Mouse (Mus musculus) forebrain, embryonic 16.5 days (tissue): ENCODE measurements around the gene Gm4307. TPM values are rescaled to one million over a fixed set of nuclear protein-coding genes. Genes with fewer than 3 reads are reported as not detected.
"Not testable (repeated sequence)": the region's sequence is repeated elsewhere in the genome, so short reads cannot be mapped to it uniquely, and the experiment has no call there.

Experiments used
- ATAC-seq: fragments of 200-750 bp; cut with Nextera tagmentation; 2 replicates; pipeline ENCODE4 v1.8.0; 2017; ENCODE audit warnings: mild to moderate bottlenecking, moderate library complexity
- H3K27ac ChIP-seq: fragments of 300-500 bp; sonication (generic); 2 replicates; pipeline ENCODE4 v1.5.1; 2014; ENCODE audit warnings: low read length, control low read depth
- H3K27me3 ChIP-seq: fragments of 300-500 bp; sonication (generic); replicated peaks from 2 replicates; pipeline ENCODE4 v1.6.1; 2014; ENCODE audit warnings: low read length; ENCODE audit not compliant: control insufficient read depth, insufficient read depth
- H3K36me3 ChIP-seq: fragments of 300-500 bp; sonication (generic); 2 replicates; pipeline ENCODE4 v1.6.1; 2014; ENCODE audit not compliant: control insufficient read depth, insufficient read depth
- H3K4me1 ChIP-seq: fragments of 300-500 bp; sonication (generic); replicated peaks from 2 replicates; pipeline ENCODE4 v1.6.1; 2014; ENCODE audit warnings: low read length; ENCODE audit not compliant: control insufficient read depth, insufficient read depth
- H3K4me2 ChIP-seq: fragments of 300-500 bp; sonication (generic); 2 replicates; pipeline ENCODE4 v1.6.1; 2014; ENCODE audit warnings: mild to moderate bottlenecking, low read length, control low read depth
- H3K4me3 ChIP-seq: fragments of 300-500 bp; sonication (generic); replicated peaks from 2 replicates; pipeline ENCODE4 v1.5.1; 2014; ENCODE audit warnings: mild to moderate bottlenecking, low read length, control low read depth
- H3K9ac ChIP-seq: fragments of 300-500 bp; sonication (generic); replicated peaks from 2 replicates; pipeline ENCODE4 v1.6.1; 2014; ENCODE audit warnings: low read depth, low read length, control low read depth
- H3K9me3 ChIP-seq: fragments of 300-500 bp; sonication (generic); 2 replicates; pipeline ENCODE4 v1.6.1; 2016; ENCODE audit warnings: low read length; ENCODE audit not compliant: control insufficient read depth
- WGBS: fragments of 180-500 bp; shearing (Covaris S2); extraction: QIAGEN DNeasy Blood & Tissue Kit; methylation state at CpG from one replicate; pipeline ENCODE4 v1.1.7; 2014; 5-methylcytosine and 5-hydroxymethylcytosine counted together
- polyA plus RNA-seq: library from polyadenylated mRNA; unstranded; fragments of >200 nt; fragmentation: Nextera tagmentation; extraction: Ambion mirVana; gene quantifications from 2 replicates; pipeline ENCODE4 v1.2.1, GENCODE M21; 2015

The Gm4307 gene
- polyA plus RNA-seq = not detected in 2 replicates

DNA sequence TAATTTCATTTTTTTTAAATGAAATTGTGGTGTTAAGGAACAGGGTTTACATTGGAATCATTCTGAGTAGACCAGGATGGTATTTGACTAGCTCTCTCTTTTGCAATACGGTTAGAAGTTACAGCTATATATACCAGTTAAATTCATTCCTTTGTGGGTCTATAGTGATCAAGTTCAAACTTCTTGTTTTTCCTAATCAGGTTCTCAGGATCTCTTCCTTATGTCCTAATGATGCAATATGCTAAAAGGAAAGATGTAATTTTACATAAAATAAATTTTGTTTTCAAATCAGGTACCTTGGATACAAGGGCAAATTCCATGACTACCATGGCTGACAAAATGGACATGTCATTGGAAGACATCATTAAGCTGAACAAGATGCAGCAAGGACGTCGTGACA is at the start of gene Gm4307:
Gm4307 (plus strand) TSS at position 301 of the 400 bp plus-strand sequence.
- not testable (repeated sequence) for H3K4me2 ChIP-seq, H3K36me3 ChIP-seq, ATAC-seq, H3K27ac ChIP-seq, H3K27me3 ChIP-seq, H3K9me3 ChIP-seq, H3K4me1 ChIP-seq, H3K9ac ChIP-seq, H3K4me3 ChIP-seq
- no CpG with 5 or more reads among the region's 3 CpGs for WGBS

DNA sequence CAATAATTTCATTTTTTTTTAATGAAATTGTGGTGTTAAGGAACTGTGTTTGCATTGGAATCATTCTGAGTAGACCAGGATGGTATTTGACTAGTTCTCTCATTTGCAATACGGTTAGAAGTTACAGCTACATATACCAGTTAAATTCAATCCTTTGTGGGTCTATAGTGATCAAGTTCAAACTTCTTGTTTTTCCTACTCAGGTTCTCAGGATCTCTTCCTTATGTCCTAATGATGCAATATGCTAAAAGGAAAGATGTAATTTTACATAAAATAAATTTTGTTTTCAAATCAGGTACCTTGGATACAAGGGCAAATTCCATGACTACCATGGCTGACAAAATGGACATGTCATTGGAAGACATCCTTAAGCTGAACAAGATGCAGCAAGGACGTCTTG is 25.8 kb upstream of the Gm4307 start, which contains the start of gene Gm4301:
Gm4301 (plus strand) TSS at position 301 of the 400 bp plus-strand sequence.
- not testable (repeated sequence) for H3K36me3 ChIP-seq, H3K9ac ChIP-seq, H3K9me3 ChIP-seq, H3K27ac ChIP-seq, H3K4me3 ChIP-seq, H3K27me3 ChIP-seq, H3K4me1 ChIP-seq, H3K4me2 ChIP-seq, ATAC-seq
- no CpG with 5 or more reads among the region's 2 CpGs for WGBS

DNA sequence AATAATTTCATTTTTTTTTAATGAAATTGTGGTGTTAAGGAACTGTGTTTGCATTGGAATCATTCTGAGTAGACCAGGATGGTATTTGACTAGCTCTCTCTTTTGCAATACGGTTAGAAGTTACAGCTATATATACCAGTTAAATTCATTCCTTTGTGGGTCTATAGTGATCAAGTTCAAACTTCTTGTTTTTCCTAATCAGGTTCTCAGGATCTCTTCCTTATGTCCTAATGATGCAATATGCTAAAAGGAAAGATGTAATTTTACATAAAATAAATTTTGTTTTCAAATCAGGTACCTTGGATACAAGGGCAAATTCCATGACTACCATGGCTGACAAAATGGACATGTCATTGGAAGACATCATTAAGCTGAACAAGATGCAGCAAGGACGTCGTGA is 20.6 kb upstream of the Gm4307 start, which contains the start of gene Gm4302:
Gm4302 (plus strand) TSS at position 301 of the 400 bp plus-strand sequence.
- H3K4me1 ChIP-seq, H3K4me3 ChIP-seq, H3K9ac ChIP-seq, H3K9me3 ChIP-seq, H3K27me3 ChIP-seq, H3K27ac ChIP-seq, H3K36me3 ChIP-seq, ATAC-seq, H3K4me2 ChIP-seq: not testable (repeated sequence)
- WGBS = no CpG with 5 or more reads among the region's 3 CpGs

DNA sequence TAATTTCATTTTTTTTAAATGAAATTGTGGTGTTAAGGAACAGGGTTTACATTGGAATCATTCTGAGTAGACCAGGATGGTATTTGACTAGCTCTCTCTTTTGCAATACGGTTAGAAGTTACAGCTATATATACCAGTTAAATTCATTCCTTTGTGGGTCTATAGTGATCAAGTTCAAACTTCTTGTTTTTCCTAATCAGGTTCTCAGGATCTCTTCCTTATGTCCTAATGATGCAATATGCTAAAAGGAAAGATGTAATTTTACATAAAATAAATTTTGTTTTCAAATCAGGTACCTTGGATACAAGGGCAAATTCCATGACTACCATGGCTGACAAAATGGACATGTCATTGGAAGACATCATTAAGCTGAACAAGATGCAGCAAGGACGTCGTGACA is 15.5 kb upstream of the Gm4307 start, which contains the start of gene Gm4303:
Gm4303 (plus strand) TSS at position 301 of the 400 bp plus-strand sequence.
- not testable (repeated sequence) for H3K9ac ChIP-seq, H3K9me3 ChIP-seq, H3K36me3 ChIP-seq, H3K4me1 ChIP-seq, H3K27me3 ChIP-seq, H3K27ac ChIP-seq, H3K4me3 ChIP-seq, ATAC-seq, H3K4me2 ChIP-seq
- WGBS = no CpG with 5 or more reads among the region's 3 CpGs

DNA sequence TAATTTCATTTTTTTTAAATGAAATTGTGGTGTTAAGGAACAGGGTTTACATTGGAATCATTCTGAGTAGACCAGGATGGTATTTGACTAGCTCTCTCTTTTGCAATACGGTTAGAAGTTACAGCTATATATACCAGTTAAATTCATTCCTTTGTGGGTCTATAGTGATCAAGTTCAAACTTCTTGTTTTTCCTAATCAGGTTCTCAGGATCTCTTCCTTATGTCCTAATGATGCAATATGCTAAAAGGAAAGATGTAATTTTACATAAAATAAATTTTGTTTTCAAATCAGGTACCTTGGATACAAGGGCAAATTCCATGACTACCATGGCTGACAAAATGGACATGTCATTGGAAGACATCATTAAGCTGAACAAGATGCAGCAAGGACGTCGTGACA is 10.3 kb upstream of the Gm4307 start, which contains the start of gene Gm4305:
Gm4305 (plus strand) TSS at position 301 of the 400 bp plus-strand sequence.
- not testable (repeated sequence) for H3K4me1 ChIP-seq, H3K9me3 ChIP-seq, H3K36me3 ChIP-seq, H3K27ac ChIP-seq, ATAC-seq, H3K4me2 ChIP-seq, H3K4me3 ChIP-seq, H3K27me3 ChIP-seq, H3K9ac ChIP-seq
- no CpG with 5 or more reads among the region's 3 CpGs for WGBS

DNA sequence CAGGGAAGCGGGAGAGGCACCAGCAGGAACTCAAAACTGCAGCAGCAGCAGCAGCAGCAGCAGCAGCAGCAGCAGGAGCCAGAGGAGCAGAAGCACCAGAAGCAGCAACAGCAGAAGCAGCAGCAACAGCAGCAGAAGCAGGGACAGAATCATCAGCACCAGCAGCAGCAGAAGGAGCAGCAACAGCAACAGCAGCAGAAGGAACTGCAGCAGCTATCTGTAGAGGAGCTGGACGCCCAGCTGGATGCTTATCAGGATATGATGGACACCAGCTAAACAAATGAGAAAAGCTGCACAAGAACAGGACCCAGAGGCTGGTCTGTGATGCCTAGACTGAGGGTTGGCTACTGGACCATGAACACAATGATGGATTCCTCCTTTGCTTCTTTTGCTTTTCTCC is 4.3 kb upstream of the Gm4307 start:
- H3K4me3 ChIP-seq, H3K4me1 ChIP-seq, H3K9ac ChIP-seq, H3K27me3 ChIP-seq, ATAC-seq, H3K36me3 ChIP-seq, H3K9me3 ChIP-seq, H3K27ac ChIP-seq, H3K4me2 ChIP-seq: not testable (repeated sequence)
- 77% methylated on average over 1 of the region's 2 CpGs for WGBS

DNA sequence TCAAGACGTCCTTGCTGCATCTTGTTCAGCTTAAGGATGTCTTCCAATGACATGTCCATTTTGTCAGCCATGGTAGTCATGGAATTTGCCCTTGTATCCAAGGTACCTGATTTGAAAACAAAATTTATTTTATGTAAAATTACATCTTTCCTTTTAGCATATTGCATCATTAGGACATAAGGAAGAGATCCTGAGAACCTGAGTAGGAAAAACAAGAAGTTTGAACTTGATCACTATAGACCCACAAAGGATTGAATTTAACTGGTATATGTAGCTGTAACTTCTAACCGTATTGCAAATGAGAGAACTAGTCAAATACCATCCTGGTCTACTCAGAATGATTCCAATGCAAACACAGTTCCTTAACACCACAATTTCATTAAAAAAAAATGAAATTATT is 21.3 kb downstream of the Gm4307 start, which contains the start of gene Gm4312:
Gm4312 (minus strand) TSS at position 101 of the 400 bp plus-strand sequence.
- ATAC-seq, H3K9ac ChIP-seq, H3K27me3 ChIP-seq, H3K27ac ChIP-seq, H3K4me3 ChIP-seq, H3K36me3 ChIP-seq, H3K4me1 ChIP-seq, H3K4me2 ChIP-seq, H3K9me3 ChIP-seq: not testable (repeated sequence)
- WGBS = no CpG with 5 or more reads among the region's 2 CpGs

DNA sequence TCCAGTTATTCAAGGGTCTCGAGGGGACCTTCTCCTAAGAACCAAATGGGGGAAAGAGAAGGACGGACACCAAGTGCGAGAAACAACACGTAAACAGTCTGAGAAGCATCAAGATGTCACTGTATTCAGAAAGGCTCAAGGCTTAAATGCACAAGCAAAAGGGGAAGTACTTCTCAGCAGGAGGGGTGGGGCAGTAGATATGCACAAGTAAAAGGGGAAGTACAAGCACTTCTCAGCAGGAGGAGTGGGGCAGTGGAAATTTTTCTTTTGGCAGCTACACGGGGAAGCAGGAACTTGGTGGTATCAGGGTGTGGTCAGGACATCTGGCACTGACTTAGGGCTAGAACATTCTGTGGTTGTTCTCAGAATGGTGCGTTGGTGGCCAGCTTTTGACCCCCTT is 41.2 kb downstream of the Gm4307 start:
- H3K9me3 ChIP-seq, H3K4me3 ChIP-seq, H3K27ac ChIP-seq, H3K9ac ChIP-seq, H3K4me1 ChIP-seq, H3K27me3 ChIP-seq, ATAC-seq, H3K4me2 ChIP-seq, H3K36me3 ChIP-seq: not testable (repeated sequence)
- 89% methylated on average over 6 of the region's 6 CpGs for WGBS
